28 mouse cellular contexts compared by ENCODE assay signal in the genomic region with DNA sequence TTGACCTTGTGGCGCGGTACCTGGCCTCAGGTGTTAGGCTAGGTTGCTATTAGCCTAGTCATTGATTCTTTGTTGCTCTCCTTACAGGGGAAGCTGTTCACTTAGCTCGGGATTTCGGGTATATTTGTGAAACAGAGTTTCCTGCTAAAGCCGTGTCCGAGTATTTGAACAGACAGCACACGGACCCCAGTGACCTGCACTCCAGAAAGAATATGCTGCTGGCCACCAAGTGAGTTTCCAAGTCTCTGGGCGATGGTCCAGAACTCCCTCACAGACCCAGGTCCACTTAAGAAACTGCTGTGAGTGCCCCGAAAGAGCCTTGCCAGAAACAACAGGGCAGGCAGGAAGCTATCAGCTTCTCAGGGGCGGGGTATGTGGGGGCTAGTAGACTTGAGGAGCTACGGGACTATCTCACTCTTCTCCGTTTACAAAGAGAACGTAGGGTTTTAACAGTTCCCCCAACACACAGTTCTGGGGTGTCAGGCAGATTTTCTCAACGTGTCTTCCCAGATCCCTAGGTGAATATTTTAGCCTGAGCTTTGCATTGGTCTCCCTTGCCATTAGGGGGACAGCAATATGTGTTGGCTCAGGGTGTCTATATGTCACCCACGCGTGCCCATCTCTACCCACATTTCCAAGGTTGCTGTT. TPM values are rescaled to one million over a fixed set of nuclear protein-coding genes. Genes with fewer than 3 reads are reported as not detected.
DNase-seq lines count a peak whose midpoint lies in the region; ATAC-seq and TF ChIP-seq lines count a peak whose summit lies in the region.
"Had no signal": no experiment of that assay in that cellular context is flagged by ENCODE, and none has a peak within 500 bp of the region (broad histone marks: within the 10 kb centered on the region; RNA-seq: fewer than 3 reads in every experiment).

No protein-coding gene starts in this region.

- WGBS in kidney, adult 2 months, result 13% methylated on average over 16 of the region's 16 CpGs
- 2% methylated on average over 16 of the region's 16 CpGs for WGBS in limb, embryonic 13.5 days
- 2% methylated on average over 16 of the region's 16 CpGs for WGBS in midbrain, embryonic 16.5 days

- TF ChIP-seq CTCF in kidney, adult 2 months (conservative IDR thresholded peaks at IDR 0.05; ENCODE audit: insufficient read depth, insufficient read length, low read depth, low read length), result no peak
- TF ChIP-seq CTCF in brain, embryonic 14.5 days (IDR thresholded peaks at IDR 0.05; ENCODE audit: borderline replicate concordance, extremely low read depth, insufficient read depth, insufficient read length), result no peak

- H3K4me3 ChIP-seq in kidney, adult 2 months (ENCODE audit: insufficient read depth, low read depth, low read length), result no peak overlapping the region
- H3K4me3 ChIP-seq in limb, embryonic 13.5 days, result no peak overlapping the region
- no peak overlapping the region for H3K4me3 ChIP-seq in midbrain, embryonic 16.5 days (ENCODE audit: low read depth, low read length)
- H3K4me3 ChIP-seq: erythroblast, embryonic 14.5 days; forebrain, embryonic 13.5 days; heart, embryonic 10.5 days; hindbrain, embryonic 15.5 days; intestine, embryonic 15.5 days had no signal

- no peaks in the 10 kb centered on the region; the same call in 1 of the 2 replicates for H3K36me3 ChIP-seq in kidney, adult 2 months (ENCODE audit: control insufficient read depth, insufficient read depth, low read length)
- H3K36me3 ChIP-seq in limb, embryonic 13.5 days, result no peaks in the 10 kb centered on the region
- H3K36me3 ChIP-seq in midbrain, embryonic 16.5 days (ENCODE audit: control insufficient read depth, insufficient read depth, low read length), result no peaks in the 10 kb centered on the region
- H3K36me3 ChIP-seq: heart, embryonic 10.5 days; hindbrain, embryonic 15.5 days; intestine, embryonic 15.5 days had no signal

- peak overlapping the region; percentile 28 for H3K4me2 ChIP-seq in limb, embryonic 13.5 days (replicated peaks)
- H3K4me2 ChIP-seq in midbrain, embryonic 16.5 days (ENCODE audit: low read length), result no peak overlapping the region; the same call in 1 of the 2 replicates
- H3K4me2 ChIP-seq: forebrain, embryonic 13.5 days; hindbrain, embryonic 15.5 days; intestine, embryonic 15.5 days; liver, embryonic 11.5 days had no signal

- peak overlapping the region; percentile 39; the same call in 1 of the 2 replicates for H3K27ac ChIP-seq in kidney, adult 2 months (ENCODE audit: insufficient read depth, low read depth, low read length)
- peak overlapping the region; percentile 48 for H3K27ac ChIP-seq in limb, embryonic 13.5 days
- H3K27ac ChIP-seq in midbrain, embryonic 16.5 days (ENCODE audit: low read length), result peak overlapping the region; percentile 9; the same call in 1 of the 2 replicates
- H3K27ac ChIP-seq: forebrain, embryonic 13.5 days; heart, embryonic 10.5 days; hindbrain, embryonic 15.5 days; intestine, embryonic 15.5 days had no signal

- DNase-seq in kidney, adult 2 months, result no peak
- DNase-seq in kidney, postnatal 14 days, result no peak
- peak; percentile 26 for DNase-seq in brain, embryonic 14.5 days (ENCODE audit: low read depth)
- DNase-seq in urinary bladder, adult 2 months (ENCODE audit: low spot score), result no peak
- no peak for DNase-seq in adrenal gland, postnatal 36 days
- DNase-seq: adrenal gland, adult 8-10 months; cerebellum, adult 2 months; cerebellum, postnatal 25 days; heart, postnatal 4 days; kidney, postnatal 36 days; liver, postnatal 0 days; lung, postnatal 10 days; right cerebral cortex, postnatal 25 days had no signal

- no peak overlapping the region for H3K9ac ChIP-seq in limb, embryonic 13.5 days
- H3K9ac ChIP-seq in midbrain, embryonic 16.5 days (ENCODE audit: low read depth, low read length), result no peak overlapping the region
- H3K9ac ChIP-seq: forebrain, embryonic 13.5 days; hindbrain, embryonic 15.5 days; intestine, embryonic 15.5 days; liver, postnatal 0 days had no signal

- TF ChIP-seq POLR2A in kidney, adult 2 months (IDR thresholded peaks at IDR 0.05; ENCODE audit: low read depth, low read length), result no peak
- no peak for TF ChIP-seq POLR2A in brain, embryonic 14.5 days (IDR thresholded peaks at IDR 0.05; ENCODE audit: borderline replicate concordance, extremely low read depth, insufficient read depth, insufficient read length, poor library complexity, severe bottlenecking)

- H3K9me3 ChIP-seq in limb, embryonic 13.5 days, result no peaks in the 10 kb centered on the region
- H3K9me3 ChIP-seq in midbrain, embryonic 16.5 days (replicated peaks; ENCODE audit: control insufficient read depth, low read length, poor library complexity, severe bottlenecking), result no peaks in the 10 kb centered on the region
- H3K9me3 ChIP-seq: forebrain, embryonic 13.5 days; heart, embryonic 10.5 days; hindbrain, embryonic 15.5 days; intestine, embryonic 15.5 days had no signal

- no peak; the same call in 1 of the 2 replicates for ATAC-seq in limb, embryonic 13.5 days (ENCODE audit: low FRiP score, low read depth)
- no peak for ATAC-seq in midbrain, embryonic 16.5 days
- ATAC-seq: activated CD4-positive, CD25-positive, alpha-beta regulatory T cell, adult 4 months; forebrain, embryonic 13.5 days; intestine, embryonic 15.5 days; liver, postnatal 0 days had no signal

- no peaks in the 10 kb centered on the region for H3K4me1 ChIP-seq in kidney, adult 2 months (ENCODE audit: control insufficient read depth, insufficient read depth, low read length)
- H3K4me1 ChIP-seq in limb, embryonic 13.5 days, result peaks cover 20% of the 10 kb centered on the region
- H3K4me1 ChIP-seq in midbrain, embryonic 16.5 days (ENCODE audit: control insufficient read depth, insufficient read depth, low read length), result peaks cover 2% of the 10 kb centered on the region; the same call in 1 of the 2 replicates
- H3K4me1 ChIP-seq: forebrain, embryonic 13.5 days; heart, embryonic 10.5 days; hindbrain, embryonic 15.5 days; intestine, embryonic 15.5 days had no signal

- peaks cover 2% of the 10 kb centered on the region; the same call in 1 of the 2 replicates for H3K27me3 ChIP-seq in kidney, adult 2 months (replicated peaks; ENCODE audit: control insufficient read depth, insufficient read depth, low read length)
- peaks cover 86% of the 10 kb centered on the region for H3K27me3 ChIP-seq in limb, embryonic 13.5 days
- H3K27me3 ChIP-seq in midbrain, embryonic 16.5 days (ENCODE audit: control insufficient read depth, insufficient read depth, low read depth, low read length), result peaks cover 64% of the 10 kb centered on the region

RNA-seq across cellular contexts. Expression of gene Tfap2b, which starts 22.3 kb away (rescaled TPM):
- polyA plus RNA-seq in kidney, adult 2 months (2012; rRNA removed), result 36.0 and 44.2 TPM in 2 replicates
- 71.9 and 125 TPM in 2 replicates for polyA plus RNA-seq in brain, embryonic 14.5 days (2012; rRNA removed)
- polyA plus RNA-seq in limb, embryonic 13.5 days (2015; fragmentation: Nextera tagmentation; extraction: Ambion mirVana), result 57.2 and 66.0 TPM in 2 replicates
- 141 and 223 TPM in 2 replicates for polyA plus RNA-seq in midbrain, embryonic 16.5 days (2015; fragmentation: Nextera tagmentation; extraction: Ambion mirVana)
- 0.18 and 0.34 TPM in 2 replicates for polyA plus RNA-seq in urinary bladder, adult 2 months (2012; rRNA removed)
- total RNA-seq in adrenal gland, postnatal 36 days (2021), result 1 to 10 TPM; 5.7 to 6.8 TPM
- total RNA-seq: gastrocnemius, adult 8-10 months; heart, postnatal 4 days; megakaryocyte progenitor cell, adult 5-6 weeks; MEL had no signal
- polyA plus RNA-seq: activated CD4-positive, CD25-positive, alpha-beta regulatory T cell, adult 4 months; C2C12; erythroblast, embryonic 14.5 days; liver, postnatal 0 days; spleen, adult 2 months; testis, adult 2 months had no signal

Comparison
In these comparisons a context has a peak if more than half of its experiments do, and no peak if none do; other contexts are left out.
1. RNA of gene Tfap2b, which starts 22.3 kb away (polyA plus RNA-seq): 141 to 223 TPM in midbrain, embryonic 16.5 days, 71.9 to 125 TPM in brain, embryonic 14.5 days, 57.2 to 66.0 TPM in limb, embryonic 13.5 days and 36.0 to 44.2 TPM in kidney, adult 2 months; 0.18 to 0.34 TPM in urinary bladder, adult 2 months; every median in the first group is over 10 times any median in the second.
2. Peak in every context shown above with its lines, with median percentiles within 50 percentile points of each other: H3K27ac ChIP-seq.